ENCODE assay signal across 23 mouse cellular contexts in the genomic region with DNA sequence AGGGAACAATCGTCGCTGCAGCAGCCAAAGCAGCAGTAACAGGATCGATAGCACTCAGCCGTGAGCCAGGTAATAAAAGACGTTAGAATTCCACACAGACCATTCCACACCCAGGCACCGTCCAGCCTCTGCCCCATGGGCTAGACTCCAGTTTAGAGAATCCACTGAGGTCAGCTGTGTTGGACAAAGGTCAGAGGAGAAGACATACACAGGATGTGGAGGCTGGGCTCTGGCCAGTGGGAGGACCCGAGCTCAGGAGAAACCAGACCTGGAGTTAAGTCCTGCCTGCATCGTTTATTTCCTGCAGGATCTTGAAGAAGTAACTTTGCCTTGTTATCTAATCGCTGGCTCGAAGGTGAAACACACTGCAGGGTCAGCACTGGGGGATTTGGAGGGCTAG.
DNase-seq lines count a peak whose midpoint lies in the region; ATAC-seq lines count a peak whose summit lies in the region.
"Had no signal": no experiment of that assay in that cellular context is flagged by ENCODE, and none has a peak within 500 bp of the region (broad histone marks: within the 10 kb centered on the region; RNA-seq: fewer than 3 reads in every experiment).

No protein-coding gene starts in this region.

- H3K36me3 ChIP-seq in hindbrain, embryonic 13.5 days, result peaks cover 28% of the 10 kb centered on the region
- peaks cover 3% of the 10 kb centered on the region; the same call in 1 of the 2 replicates for H3K36me3 ChIP-seq in hindbrain, embryonic 12.5 days
- peaks cover 4% of the 10 kb centered on the region; the same call in 1 of the 2 replicates for H3K36me3 ChIP-seq in midbrain, embryonic 15.5 days (replicated peaks)
- 0 out of 2 replicates have a peak, but pooled peaks cover 10% of the 10 kb centered on the region for H3K36me3 ChIP-seq in midbrain, embryonic 14.5 days (ENCODE audit: control insufficient read depth, insufficient read depth, low read length)
- H3K36me3 ChIP-seq: embryonic facial prominence, embryonic 13.5 days; forebrain, embryonic 12.5 days; heart, embryonic 15.5 days had no signal

- no peaks in the 10 kb centered on the region for H3K27me3 ChIP-seq in hindbrain, embryonic 13.5 days
- H3K27me3 ChIP-seq in hindbrain, embryonic 12.5 days, result no peaks in the 10 kb centered on the region; the same call in 1 of the 2 replicates
- no peaks in the 10 kb centered on the region for H3K27me3 ChIP-seq in midbrain, embryonic 15.5 days (replicated peaks)
- H3K27me3 ChIP-seq in midbrain, embryonic 14.5 days (ENCODE audit: control insufficient read depth, insufficient read depth, low read length), result no peaks in the 10 kb centered on the region
- H3K27me3 ChIP-seq: CH12.LX; forebrain, embryonic 12.5 days; heart, embryonic 15.5 days had no signal

- H3K4me2 ChIP-seq in hindbrain, embryonic 13.5 days, result no peak overlapping the region
- H3K4me2 ChIP-seq in hindbrain, embryonic 12.5 days (replicated peaks), result no peak overlapping the region
- no peak overlapping the region for H3K4me2 ChIP-seq in midbrain, embryonic 15.5 days
- H3K4me2 ChIP-seq in midbrain, embryonic 14.5 days (ENCODE audit: low read length), result no peak overlapping the region
- H3K4me2 ChIP-seq: embryonic facial prominence, embryonic 13.5 days; forebrain, embryonic 12.5 days; heart, embryonic 11.5 days; heart, embryonic 15.5 days had no signal

- H3K9me3 ChIP-seq in hindbrain, embryonic 13.5 days, result no peaks in the 10 kb centered on the region
- H3K9me3 ChIP-seq in hindbrain, embryonic 12.5 days (replicated peaks), result no peaks in the 10 kb centered on the region
- no peaks in the 10 kb centered on the region for H3K9me3 ChIP-seq in midbrain, embryonic 15.5 days
- H3K9me3 ChIP-seq in midbrain, embryonic 14.5 days (ENCODE audit: control insufficient read depth, low read length), result no peaks in the 10 kb centered on the region
- H3K9me3 ChIP-seq: embryonic facial prominence, embryonic 13.5 days; forebrain, embryonic 12.5 days; heart, embryonic 15.5 days had no signal

- no peak overlapping the region for H3K9ac ChIP-seq in hindbrain, embryonic 13.5 days
- H3K9ac ChIP-seq in hindbrain, embryonic 12.5 days, result no peak overlapping the region
- H3K9ac ChIP-seq in midbrain, embryonic 15.5 days, result no peak overlapping the region
- H3K9ac ChIP-seq in midbrain, embryonic 14.5 days (replicated peaks; ENCODE audit: low read length), result no peak overlapping the region
- H3K9ac ChIP-seq: embryonic facial prominence, embryonic 13.5 days; forebrain, embryonic 12.5 days; heart, embryonic 15.5 days had no signal

- H3K4me1 ChIP-seq in hindbrain, embryonic 13.5 days (replicated peaks), result no peaks in the 10 kb centered on the region
- H3K4me1 ChIP-seq in hindbrain, embryonic 12.5 days, result no peaks in the 10 kb centered on the region
- no peaks in the 10 kb centered on the region for H3K4me1 ChIP-seq in midbrain, embryonic 15.5 days
- no peaks in the 10 kb centered on the region for H3K4me1 ChIP-seq in midbrain, embryonic 14.5 days (ENCODE audit: control insufficient read depth, insufficient read depth, low read length)
- H3K4me1 ChIP-seq: embryonic facial prominence, embryonic 13.5 days; heart, embryonic 15.5 days had no signal

- H3K4me3 ChIP-seq in hindbrain, embryonic 13.5 days, result no peak overlapping the region
- no peak overlapping the region for H3K4me3 ChIP-seq in hindbrain, embryonic 12.5 days
- no peak overlapping the region for H3K4me3 ChIP-seq in midbrain, embryonic 15.5 days
- H3K4me3 ChIP-seq in midbrain, embryonic 14.5 days (replicated peaks; ENCODE audit: low read depth, low read length), result no peak overlapping the region
- H3K4me3 ChIP-seq: embryonic facial prominence, embryonic 13.5 days; forebrain, embryonic 12.5 days; heart, adult 2 months; heart, embryonic 15.5 days had no signal

- 71% methylated on average over 10 of the region's 10 CpGs for WGBS in hindbrain, embryonic 13.5 days
- 67% methylated on average over 10 of the region's 10 CpGs for WGBS in hindbrain, embryonic 12.5 days
- WGBS in midbrain, embryonic 15.5 days, result 75% methylated on average over 10 of the region's 10 CpGs
- 79% methylated on average over 10 of the region's 10 CpGs for WGBS in midbrain, embryonic 14.5 days

- DNase-seq in kidney, adult 18-20 months, result peak; percentile 4
- no peak for DNase-seq in kidney, postnatal 10 days
- no peak for DNase-seq in midbrain, embryonic 14.5 days
- DNase-seq in lung, postnatal 4 days, result no peak
- DNase-seq: adrenal gland, postnatal 14 days; cerebellum, adult 18-20 months; cerebellum, adult 9-11 months; cerebellum, postnatal 36 days; gastrocnemius, postnatal 10 days; heart, adult 2 months; heart, postnatal 14 days had no signal

- ATAC-seq in hindbrain, embryonic 13.5 days (ENCODE audit: low FRiP score), result no peak
- no peak for ATAC-seq in hindbrain, embryonic 12.5 days (ENCODE audit: low FRiP score)
- no peak for ATAC-seq in midbrain, embryonic 15.5 days (replicated peaks)
- no peak for ATAC-seq in midbrain, embryonic 14.5 days (ENCODE audit: low FRiP score, low TSS enrichment)
- ATAC-seq: activated CD4-positive, CD25-positive, alpha-beta regulatory T cell, adult 4 months; forebrain, embryonic 16.5 days; hindbrain, embryonic 16.5 days; Patski had no signal

- peak overlapping the region; percentile 21 for H3K27ac ChIP-seq in hindbrain, embryonic 13.5 days
- no peak overlapping the region for H3K27ac ChIP-seq in hindbrain, embryonic 12.5 days
- H3K27ac ChIP-seq in midbrain, embryonic 15.5 days, result 0 out of 2 replicates have a peak overlapping the region, but pooled peaks have one; percentile 1
- no peak overlapping the region; the same call in 1 of the 2 replicates for H3K27ac ChIP-seq in midbrain, embryonic 14.5 days (replicated peaks; ENCODE audit: low read depth, low read length)
- H3K27ac ChIP-seq: embryonic facial prominence, embryonic 13.5 days; forebrain, embryonic 12.5 days; heart, adult 2 months; heart, embryonic 15.5 days had no signal

Comparison
In these comparisons a context has a peak if more than half of its experiments do, and no peak if none do; other contexts are left out.
1. H3K27ac ChIP-seq: peak in hindbrain, embryonic 13.5 days (single experiment) and midbrain, embryonic 15.5 days (single experiment); none in hindbrain, embryonic 12.5 days (single experiment) and midbrain, embryonic 14.5 days (single experiment).